8 mouse cellular contexts compared by ENCODE assay signal in the genomic region with DNA sequence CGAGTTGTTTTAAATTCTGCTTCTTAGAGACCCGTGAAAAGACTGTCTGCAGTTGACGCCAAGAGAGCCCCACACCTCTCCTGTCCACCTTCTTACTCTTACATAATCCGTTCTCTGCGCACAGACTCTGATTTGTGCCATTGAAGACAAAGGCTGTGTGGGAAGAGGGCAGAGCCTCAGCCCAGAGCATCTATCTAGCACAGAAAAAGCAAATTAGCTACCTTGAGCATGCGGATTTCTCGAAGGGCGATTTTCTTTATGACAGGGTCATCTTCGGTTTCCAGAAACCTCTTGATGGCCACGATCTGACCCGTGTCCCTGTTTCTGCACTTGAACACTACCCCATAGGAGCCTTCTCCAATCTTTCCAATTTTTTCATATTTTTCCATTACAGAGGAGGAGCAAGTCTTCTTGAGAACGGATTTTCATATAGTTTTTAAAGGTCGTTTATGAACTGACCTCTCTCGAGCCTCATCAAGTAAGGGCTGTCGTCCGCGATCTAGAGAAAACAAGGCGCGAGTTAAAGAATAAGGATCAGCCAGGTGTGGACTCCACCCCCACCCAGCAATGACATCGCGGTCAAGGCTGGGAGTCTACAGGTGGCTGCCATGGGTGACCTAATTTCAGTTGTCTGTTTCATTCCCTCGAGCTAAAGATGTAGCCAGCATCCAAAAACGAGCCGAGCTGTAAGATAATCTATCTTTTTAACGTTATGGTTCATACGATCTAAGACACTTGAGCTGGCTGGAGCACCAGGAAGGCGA. TPM values are rescaled to one million over a fixed set of nuclear protein-coding genes. Genes with fewer than 3 reads are reported as not detected.
DNase-seq lines count a peak whose midpoint lies in the region; ATAC-seq and TF ChIP-seq lines count a peak whose summit lies in the region.

No protein-coding gene starts in this region.

- peak overlapping the region; percentile 30; the same call in 1 of the 2 replicates for H3K27ac ChIP-seq in spleen, adult 2 months (ENCODE audit: insufficient read depth, low read length)
- no peak overlapping the region for H3K27ac ChIP-seq in kidney, embryonic 14.5 days (ENCODE audit: low read depth, low read length)
- no peak overlapping the region for H3K27ac ChIP-seq in midbrain, embryonic 14.5 days (replicated peaks; ENCODE audit: low read depth, low read length)

- no peaks in the 10 kb centered on the region for H3K4me1 ChIP-seq in spleen, adult 2 months (ENCODE audit: control insufficient read depth, insufficient read depth, insufficient read length)
- peaks cover 11% of the 10 kb centered on the region; the same call in 1 of the 2 replicates for H3K4me1 ChIP-seq in kidney, embryonic 14.5 days (ENCODE audit: control insufficient read depth, insufficient read depth, low read length)
- H3K4me1 ChIP-seq in midbrain, embryonic 14.5 days (ENCODE audit: control insufficient read depth, insufficient read depth, low read length), result peaks cover 13% of the 10 kb centered on the region

- ATAC-seq in frontal cortex, adult (ENCODE audit: low TSS enrichment), result peak; percentile 44; the same call in 1 of the 2 replicates
- ATAC-seq in kidney, embryonic 14.5 days (ENCODE audit: low FRiP score, low TSS enrichment), result no peak; the same call in 1 of the 2 replicates
- ATAC-seq in midbrain, embryonic 14.5 days (ENCODE audit: low FRiP score, low TSS enrichment), result no peak
- no peak for ATAC-seq in megakaryocyte progenitor cell, adult 5-6 weeks (replicated peaks; ENCODE audit: poor library complexity)

- no peak for TF ChIP-seq CTCF in spleen, adult 2 months (IDR thresholded peaks at IDR 0.05; ENCODE audit: extremely low read depth, insufficient read depth, insufficient read length, insufficient replicate concordance)

- H3K4me2 ChIP-seq in kidney, embryonic 14.5 days (replicated peaks; ENCODE audit: low read depth, low read length), result peak overlapping the region; percentile 99
- peak overlapping the region; percentile 99 for H3K4me2 ChIP-seq in midbrain, embryonic 14.5 days (ENCODE audit: low read length)

- no peak for TF ChIP-seq POLR2A in spleen, adult 2 months (IDR thresholded peaks at IDR 0.05; ENCODE audit: low read depth, low read length)

- H3K27me3 ChIP-seq in spleen, adult 2 months (ENCODE audit: control insufficient read depth, insufficient read depth, low read length), result no peaks in the 10 kb centered on the region; the same call in 1 of the 2 replicates
- peaks cover 8% of the 10 kb centered on the region for H3K27me3 ChIP-seq in kidney, embryonic 14.5 days (ENCODE audit: control insufficient read depth, insufficient read depth, low read length)
- 0 out of 2 replicates have a peak, but pooled peaks cover 2% of the 10 kb centered on the region for H3K27me3 ChIP-seq in midbrain, embryonic 14.5 days (ENCODE audit: control insufficient read depth, insufficient read depth, low read length)

- peak overlapping the region; percentile 57; the same call in 1 of the 2 replicates for H3K4me3 ChIP-seq in spleen, adult 2 months (ENCODE audit: extremely low read depth, insufficient read depth, insufficient read length)
- peak overlapping the region; percentile 55 for H3K4me3 ChIP-seq in kidney, embryonic 14.5 days (ENCODE audit: low read length)
- peak overlapping the region; percentile 54 for H3K4me3 ChIP-seq in midbrain, embryonic 14.5 days (replicated peaks; ENCODE audit: low read depth, low read length)

- H3K36me3 ChIP-seq in spleen, adult 2 months (ENCODE audit: control insufficient read depth, insufficient read depth, low read length), result no peaks in the 10 kb centered on the region
- no peaks in the 10 kb centered on the region for H3K36me3 ChIP-seq in kidney, embryonic 14.5 days (ENCODE audit: control insufficient read depth, insufficient read depth, low read length)
- no peaks in the 10 kb centered on the region for H3K36me3 ChIP-seq in midbrain, embryonic 14.5 days (ENCODE audit: control insufficient read depth, insufficient read depth, low read length)

- no peak for DNase-seq in frontal cortex, postnatal 10 days (ENCODE audit: low spot score in 2 of 2)
- peak in 1 of 2 experiments; percentile 6 for DNase-seq in spleen, adult 2 months (ENCODE audit: low read depth in 1 of 2, low spot score in 2 of 2)
- no peak for DNase-seq in spleen, postnatal 10 days (ENCODE audit: low spot score in 2 of 2)
- peak; percentile 15 for DNase-seq in midbrain, embryonic 14.5 days
- DNase-seq in c-Kit-positive CD71-positive TER-119-positive erythroid progenitor cells, embryonic 14.5 days (ENCODE audit: low spot score), result no peak

- no peaks in the 10 kb centered on the region for H3K9me3 ChIP-seq in kidney, embryonic 14.5 days (ENCODE audit: control insufficient read depth, low read length)
- no peaks in the 10 kb centered on the region for H3K9me3 ChIP-seq in midbrain, embryonic 14.5 days (ENCODE audit: control insufficient read depth, low read length)

- H3K9ac ChIP-seq in kidney, embryonic 14.5 days (ENCODE audit: low read depth, low read length), result peak overlapping the region; percentile 63
- H3K9ac ChIP-seq in midbrain, embryonic 14.5 days (replicated peaks; ENCODE audit: low read length), result peak overlapping the region; percentile 70

- 44% methylated on average over 27 of the region's 27 CpGs for WGBS in spleen, adult 2 months
- 30% methylated on average over 27 of the region's 27 CpGs for WGBS in kidney, embryonic 14.5 days
- 29% methylated on average over 27 of the region's 27 CpGs for WGBS in midbrain, embryonic 14.5 days

RNA-seq across cellular contexts. Expression of a gene that starts 1.1 kb away (rescaled TPM):
- polyA plus RNA-seq in spleen, adult 2 months (2012; rRNA removed), result 2.2 and 2.7 TPM in 2 replicates
- 11.6 and 20.7 TPM in 2 replicates for polyA plus RNA-seq in kidney, embryonic 14.5 days (2014; fragmentation: Nextera tagmentation; extraction: Ambion mirVana)
- 7.1 and 11.4 TPM in 2 replicates for polyA plus RNA-seq in midbrain, embryonic 14.5 days (2014; fragmentation: Nextera tagmentation; extraction: Ambion mirVana)
- not detected in 2 replicates for total RNA-seq in megakaryocyte progenitor cell, adult 5-6 weeks (2015)
- total RNA-seq in megakaryocyte progenitor cell, adult 5-6 weeks (2017), result not detected in 2 replicates
